Mouse (Mus musculus) left cerebral cortex, postnatal 25 days (tissue): Measurements from ENCODE around the gene Slc25a17. TPM values are rescaled to one million over a fixed set of nuclear protein-coding genes. Genes with fewer than 3 reads are reported as not detected.

Experiments
- DNase-seq, 2 experiments: peaks; one replicate each; pipeline ENCODE4 v3.0.0; 2022; ENCODE audit warnings: low spot score in 2 of 2, mixed read lengths in 1 of 2
- intact Hi-C: fragments of 180-260 bp; cut with DNase I; formaldehyde crosslinking; loops from one replicate; pipeline ENCODE4 v1.15.1; 2025
- total RNA-seq, 2 experiments: library from RNA; stranded (reverse); gene quantifications; 2 replicates each; pipeline ENCODE4 v1.2.3; 2021

Slc25a17 gene
- total RNA-seq = 10 to 100 TPM; 42.1 to 43.1 TPM

GRCm38 (mm10) chr15:81360345-81361021 lies at the start of gene Slc25a17:
TSS of gene Slc25a17 (minus strand) at chr15:81360812.
- DNase-seq = peak; percentile 89 to 96
- intact Hi-C loops = no loop called here

DNA sequence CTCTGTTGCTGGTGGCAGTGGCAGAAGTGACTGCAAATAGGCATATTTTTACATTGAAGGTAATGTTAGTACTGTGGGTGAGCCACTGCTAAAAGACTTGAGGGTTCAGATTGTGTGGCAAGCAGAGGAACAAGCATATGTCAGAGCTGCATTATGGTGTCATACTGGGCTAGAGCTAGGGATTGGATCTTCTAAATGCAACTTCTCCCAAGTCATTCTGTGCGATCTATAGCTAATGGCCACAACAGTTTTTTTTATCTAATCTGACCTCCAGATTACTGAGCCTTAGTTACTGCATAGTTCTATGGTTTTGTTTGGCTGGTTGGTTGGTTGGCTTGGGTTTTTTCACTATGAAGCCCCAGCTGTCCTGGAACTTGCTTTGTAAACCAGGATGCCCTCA lies 47.6 kb upstream of the Slc25a17 start, which contains the start of gene Dnajb7:
Gene Dnajb7, minus strand, starts transcription at position 101 of the 400 bp plus-strand sequence.
- intact Hi-C loops = no loop called here
- DNase-seq = no peak

DNA sequence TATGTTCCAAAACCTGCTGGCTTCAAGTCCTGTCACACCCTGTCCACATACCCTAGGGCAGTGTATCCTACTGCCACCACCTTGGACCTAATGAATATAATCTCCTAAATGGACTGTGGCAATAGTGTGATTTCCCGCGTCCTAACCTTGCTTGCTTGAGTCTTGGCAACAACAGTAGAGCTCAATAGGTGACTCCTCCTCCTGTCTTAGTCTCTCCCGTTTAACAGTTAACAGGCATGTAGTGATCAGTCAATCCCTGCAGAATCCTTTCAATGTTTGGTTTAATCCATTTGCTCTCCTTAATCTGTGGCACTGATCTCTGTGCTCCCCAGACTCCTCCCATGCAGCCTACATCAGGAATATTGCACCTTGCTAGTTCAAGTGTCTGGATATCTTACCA lies 44.4 kb upstream of the Slc25a17 start:
- intact Hi-C loops = no loop called here
- DNase-seq = no peak

GRCm38 (mm10) chr15:81399638-81400315 lies 39.2 kb upstream of the Slc25a17 start, which contains the start of the genes St13 and Xpnpep3:
TSS of gene St13 (minus strand) at chr15:81400077.
TSS of gene Xpnpep3 (plus strand) at chr15:81400138.
- intact Hi-C loops = loop anchor here (1.0 kb wide), 1 partner anchor 186 kb away; the partner anchor contains the start of gene Ep300
- DNase-seq = peak; percentile 97 to 98

DNA sequence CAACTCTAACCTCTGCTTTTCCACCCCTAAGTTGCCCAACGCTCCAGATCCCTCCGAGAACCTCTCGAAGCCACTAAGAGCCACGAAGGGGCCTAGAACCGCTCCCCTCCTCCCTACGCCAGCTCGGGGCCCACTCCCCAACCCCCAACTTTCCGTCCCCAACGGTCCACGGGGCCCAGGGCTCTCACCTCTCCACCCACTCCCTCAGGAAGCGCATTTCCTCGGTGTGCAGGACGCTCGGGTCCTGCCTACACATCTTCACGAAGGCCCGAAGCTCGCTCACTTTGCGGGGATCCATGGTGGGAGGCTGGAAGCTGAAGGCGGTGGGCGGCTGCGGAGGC lies 38.7 kb upstream of the Slc25a17 start:
- intact Hi-C loops = no loop called here

DNA sequence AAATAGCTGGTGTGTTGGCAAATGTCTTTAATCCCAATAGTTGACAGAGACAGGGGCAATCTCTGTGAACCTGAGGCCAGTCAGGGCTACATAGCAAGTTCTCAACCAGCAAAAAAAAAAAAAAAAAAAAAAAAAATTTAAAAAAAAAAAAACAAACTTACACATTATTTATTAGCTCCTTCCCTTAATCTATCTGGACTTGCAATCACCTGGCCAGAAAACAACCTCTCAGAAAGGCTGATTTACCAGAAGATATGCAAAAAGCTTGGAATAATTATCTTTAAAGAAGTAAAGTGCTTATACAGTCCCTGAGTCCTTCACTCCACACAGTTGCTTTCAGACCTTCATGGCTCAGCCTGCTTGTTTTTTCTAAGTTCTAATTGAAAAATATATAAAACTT lies 37.6 kb upstream of the Slc25a17 start:
- DNase-seq = no peak
- intact Hi-C loops = no loop called here

More for the DNA sequence above, 38.7 kb upstream of the Slc25a17 start:
- DNase-seq = no peak

GRCm38 (mm10) chr15:81394211-81394915 lies 33.8 kb upstream of the Slc25a17 start:
- intact Hi-C loops = no loop called here
- no peak for DNase-seq

DNA sequence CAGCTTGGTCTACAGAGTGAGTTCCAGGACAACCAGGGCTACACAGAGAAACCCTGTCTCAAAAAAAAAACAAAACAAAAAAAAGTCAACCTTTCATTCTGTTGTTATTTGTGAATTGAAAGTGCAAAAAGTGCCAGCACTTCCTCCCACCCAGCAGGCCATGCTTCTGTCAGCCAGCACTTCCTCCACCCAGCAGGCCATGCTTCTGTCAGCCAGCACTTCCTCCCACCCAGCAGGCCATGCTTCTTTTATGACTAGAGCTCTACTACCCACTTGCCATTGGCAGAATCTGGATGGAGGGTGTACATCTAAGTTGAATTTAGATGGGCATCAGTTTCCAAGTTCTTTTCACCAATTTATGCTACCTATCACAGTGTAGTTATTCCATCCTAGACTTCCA lies 32.4 kb upstream of the Slc25a17 start:
- intact Hi-C loops = no loop called here
- peak; percentile 9 to 77 for DNase-seq

DNA sequence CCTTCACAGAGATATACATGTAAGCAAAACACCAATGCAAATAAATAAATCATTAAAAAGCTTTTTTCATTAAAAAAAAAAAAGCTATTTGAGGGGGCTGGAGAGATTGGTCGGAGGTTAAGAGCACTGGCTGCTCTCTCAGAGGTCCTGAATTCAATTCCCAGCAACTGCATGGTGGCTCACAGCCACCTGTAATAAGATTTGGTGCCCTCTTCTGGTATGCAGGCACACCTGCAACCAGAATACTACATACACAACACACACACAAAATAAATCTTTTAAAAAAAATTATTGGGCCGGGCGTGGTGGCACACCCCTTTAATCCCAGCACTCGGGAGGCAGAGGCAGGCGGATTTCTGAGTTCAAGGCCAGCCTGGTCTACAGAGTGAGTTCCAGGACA lies 25.7 kb upstream of the Slc25a17 start:
- intact Hi-C loops = no loop called here
- DNase-seq = no peak

DNA sequence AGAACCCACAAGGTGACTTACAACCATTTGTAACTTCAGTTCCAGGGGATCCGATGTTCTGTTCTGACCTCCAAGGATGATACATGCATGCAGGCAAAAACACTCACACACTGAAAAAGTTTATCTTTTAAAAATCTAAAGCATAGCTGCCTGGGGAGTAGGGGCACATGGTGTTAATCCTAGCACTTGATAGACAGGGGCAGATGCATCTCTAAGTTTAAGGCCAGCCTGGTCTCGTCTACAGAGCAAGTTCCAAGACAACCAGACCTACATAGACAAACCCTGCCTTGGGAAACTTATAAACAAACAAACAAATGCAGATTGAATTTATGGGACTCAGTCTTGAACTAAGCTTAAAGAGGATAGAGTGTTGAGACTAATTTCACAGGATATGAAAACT lies 18.2 kb upstream of the Slc25a17 start:
- DNase-seq = no peak
- intact Hi-C loops = no loop called here

- intact Hi-C loops = no loop called here
Measured at GRCm38 (mm10) chr15:81374621-81375020, 14.0 kb upstream of the Slc25a17 start.

GRCm38 (mm10) chr15:81370356-81370755 lies 9.7 kb upstream of the Slc25a17 start:
- intact Hi-C loops = no loop called here
- no peak for DNase-seq

More at GRCm38 (mm10) chr15:81374621-81375020, 14.0 kb upstream of the Slc25a17 start:
- DNase-seq = no peak

DNA sequence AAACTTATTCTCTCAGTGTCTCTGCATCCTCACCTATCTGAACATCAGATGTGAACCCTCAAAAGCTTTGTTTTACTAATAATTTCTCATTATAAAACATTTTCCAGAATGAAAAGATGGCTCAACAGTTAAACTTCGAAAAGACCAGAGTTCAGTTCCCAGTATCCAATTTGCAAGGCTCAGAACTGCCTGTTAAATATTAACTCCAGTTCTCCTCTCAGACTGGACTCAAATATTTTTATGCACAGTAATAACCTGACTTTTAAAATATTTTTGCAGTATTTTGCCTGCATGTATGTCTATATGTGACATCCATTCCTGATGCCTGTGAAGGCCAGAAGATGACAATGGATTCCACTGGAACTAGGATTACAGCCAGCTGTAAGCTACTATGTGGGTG lies 8.0 kb upstream of the Slc25a17 start:
- DNase-seq = no peak
- intact Hi-C loops = loop anchor here (5.0 kb wide), 1 partner anchor 249 kb away; no protein-coding TSS in a partner anchor

DNA sequence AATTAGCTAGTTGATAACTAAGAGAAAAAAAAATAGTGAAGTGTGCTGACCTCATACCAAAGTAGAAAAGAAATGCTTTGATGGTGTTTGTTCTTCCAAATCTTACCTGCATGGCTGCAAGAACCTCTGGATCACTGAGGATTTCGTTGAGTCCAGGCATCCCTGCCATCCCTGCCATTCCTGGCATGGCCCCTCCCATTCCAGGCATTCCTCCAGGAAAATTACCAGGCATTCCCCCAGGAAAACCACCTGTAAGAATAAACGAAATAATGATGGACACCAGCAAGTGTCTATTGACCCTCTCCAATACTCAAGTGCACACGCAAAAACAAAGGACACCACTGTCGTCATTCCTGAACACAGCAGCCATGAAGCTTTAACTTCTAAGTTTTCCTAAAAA lies 5.6 kb upstream of the Slc25a17 start:
- no peak for DNase-seq
- intact Hi-C loops = loop anchor here (5.0 kb wide), 1 partner anchor 251 kb away; no protein-coding TSS in a partner anchor

- no peak for DNase-seq
- intact Hi-C loops = loop anchor here (5.0 kb wide), 1 partner anchor 252 kb away; no protein-coding TSS in a partner anchor
Measured at GRCm38 (mm10) chr15:81365246-81365645, 4.6 kb upstream of the Slc25a17 start.

GRCm38 (mm10) chr15:81364271-81364670 lies 3.7 kb upstream of the Slc25a17 start:
- no peak for DNase-seq
- intact Hi-C loops = no loop called here

- DNase-seq = no peak
- intact Hi-C loops = no loop called here
Measured at GRCm38 (mm10) chr15:81362501-81362900, 1.9 kb upstream of the Slc25a17 start.

GRCm38 (mm10) chr15:81361417-81362015 lies 904 bp upstream of the Slc25a17 start:
- intact Hi-C loops = no loop called here
- DNase-seq = no peak

GRCm38 (mm10) chr15:81361022-81361404 lies 401 bp upstream of the Slc25a17 start:
- intact Hi-C loops = no loop called here
- DNase-seq = no peak

GRCm38 (mm10) chr15:81359421-81359820 lies 1.2 kb downstream of the Slc25a17 start:
- intact Hi-C loops = no loop called here

More at GRCm38 (mm10) chr15:81359421-81359820, 1.2 kb downstream of the Slc25a17 start:
- no peak for DNase-seq
